Mouse (Mus musculus): ENCODE results near the gene Fndc11. TPM values are rescaled to one million over a fixed set of nuclear protein-coding genes. Genes with fewer than 3 reads are reported as not detected.

The Fndc11 gene
- polyA plus RNA-seq, 1 experiment from 2014 or later = 0.09 TPM

- Histone ChIP-seq H3K9ac (no peak overlapping the region), H3K4me3 (replicated peaks) (peak overlapping the region; percentile 59), H3K27me3 (replicated peaks) (no peaks in the 10 kb centered on the region), H3K9me3 (no peaks in the 10 kb centered on the region), H3K4me1 (peaks cover 7% of the 10 kb centered on the region; the same call in 1 of the 2 replicates), H3K27ac (no peak overlapping the region), H3K36me3 (no peaks in the 10 kb centered on the region), H3K4me2 (peak overlapping the region; percentile 67)
- WGBS = 87% methylated on average over 13 of the region's 13 CpGs
- no peak for ATAC-seq (ENCODE audit: insufficient read depth, low FRiP score, low read depth)
Observed at GRCm38 (mm10) chr2:181240806-181241440, 21.1 kb downstream of the Fndc11 start.

- H3K36me3 ChIP-seq = no peaks in the 10 kb centered on the region
- H3K4me3 ChIP-seq (replicated peaks) = peak within 1 kb of the TSS; percentile 59
- H3K4me2 ChIP-seq = peak within 1 kb of the TSS; percentile 67
- peak within 1 kb of the TSS; percentile 39; the same call in 1 of the 2 replicates for H3K9ac ChIP-seq
- peak; percentile 81 for ATAC-seq (ENCODE audit: insufficient read depth, low FRiP score, low read depth)
- no peaks in the 10 kb centered on the region for H3K27me3 ChIP-seq (replicated peaks)
- no peak within 1 kb of the TSS for H3K27ac ChIP-seq
- 5% methylated on average over 16 of the region's 16 CpGs for WGBS
- peaks cover 7% of the 10 kb centered on the region; the same call in 1 of the 2 replicates for H3K4me1 ChIP-seq
- H3K9me3 ChIP-seq = no peaks in the 10 kb centered on the region
Observed at GRCm38 (mm10) chr2:181241602-181242313, 21.9 kb downstream of the Fndc11 start, which contains the start of gene Helz2. Helz2 (minus strand) TSS chr2:181242027.

DNA sequence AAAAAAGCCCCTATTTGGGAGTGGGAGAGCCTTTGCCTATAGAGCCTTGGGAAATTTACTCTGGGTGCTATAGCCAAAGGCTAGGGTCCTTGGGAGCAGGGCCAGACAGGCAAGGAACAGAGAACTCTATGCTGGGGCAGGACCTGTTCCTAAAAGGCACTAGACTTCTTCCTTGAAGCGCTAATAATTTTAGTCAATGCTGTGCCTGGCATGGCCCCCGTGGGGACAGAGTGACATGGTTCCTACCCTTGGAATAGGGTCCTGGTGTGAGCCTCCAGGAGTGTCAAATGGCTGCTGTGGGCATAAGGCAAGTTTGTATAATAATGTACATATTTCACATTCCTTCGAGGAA is 22.5 kb downstream of the Fndc11 start:
- no peak for ATAC-seq (ENCODE audit: insufficient read depth, low FRiP score, low read depth)
- Histone ChIP-seq H3K4me3 (replicated peaks) (peak overlapping the region; percentile 59), H3K9ac (no peak overlapping the region), H3K27ac (no peak overlapping the region), H3K27me3 (replicated peaks) (no peaks in the 10 kb centered on the region), H3K36me3 (no peaks in the 10 kb centered on the region), H3K4me1 (peaks cover 7% of the 10 kb centered on the region; the same call in 1 of the 2 replicates), H3K9me3 (no peaks in the 10 kb centered on the region), H3K4me2 (peak overlapping the region; percentile 67)
- 51% methylated on average over 3 of the region's 3 CpGs for WGBS

DNA sequence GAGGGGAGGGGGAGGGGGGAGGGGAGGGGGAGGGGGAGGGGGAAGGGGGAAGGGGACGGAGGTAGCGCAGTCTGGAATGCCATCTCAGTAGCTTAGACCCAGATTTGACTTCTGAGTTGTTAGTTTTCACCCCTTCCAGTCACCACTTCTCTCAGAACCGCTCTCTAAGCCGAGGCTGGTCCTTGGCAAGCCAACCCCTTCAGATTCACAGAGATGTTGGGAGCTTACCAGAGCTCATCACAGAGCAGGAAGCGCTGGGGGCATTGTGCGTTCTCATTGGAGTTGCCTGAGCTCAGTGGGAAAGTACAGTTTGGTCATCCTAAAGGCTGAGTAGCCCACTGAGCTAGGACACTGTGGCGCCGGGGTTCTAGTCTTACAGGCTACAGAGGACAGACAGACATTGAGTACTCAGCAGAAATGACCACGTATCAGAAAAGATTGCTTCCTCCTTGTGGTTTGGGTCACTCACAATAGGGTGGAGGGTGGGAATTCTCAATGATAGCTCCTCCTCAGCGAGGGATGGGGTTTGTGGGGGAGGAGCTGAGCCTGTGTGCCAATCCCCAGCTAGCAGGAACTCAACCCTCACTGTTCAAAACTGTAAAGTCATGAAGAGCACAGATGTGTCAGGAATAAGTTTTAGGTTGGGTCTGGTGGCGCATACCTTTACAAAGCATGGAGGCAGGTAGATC is 24.0 kb downstream of the Fndc11 start:
- no peak overlapping the region for H3K4me2 ChIP-seq
- no peak overlapping the region for H3K9ac ChIP-seq
- H3K9me3 ChIP-seq = no peaks in the 10 kb centered on the region
- ATAC-seq (ENCODE audit: insufficient read depth, low FRiP score, low read depth) = peak; percentile 28; the same call in 1 of the 2 replicates
- peaks cover 7% of the 10 kb centered on the region; the same call in 1 of the 2 replicates for H3K4me1 ChIP-seq
- H3K4me3 ChIP-seq (replicated peaks) = no peak overlapping the region
- 32% methylated on average over 11 of the region's 11 CpGs for WGBS
- H3K27me3 ChIP-seq (replicated peaks) = no peaks in the 10 kb centered on the region
- no peaks in the 10 kb centered on the region for H3K36me3 ChIP-seq
- H3K27ac ChIP-seq = no peak overlapping the region

- ATAC-seq (ENCODE audit: insufficient read depth, low FRiP score, low read depth) = no peak
- no peak overlapping the region for H3K4me2 ChIP-seq
- H3K27me3 ChIP-seq (replicated peaks) = no peaks in the 10 kb centered on the region
- H3K36me3 ChIP-seq = no peaks in the 10 kb centered on the region
- H3K9ac ChIP-seq = no peak overlapping the region
- H3K4me1 ChIP-seq = peaks cover 7% of the 10 kb centered on the region; the same call in 1 of the 2 replicates
- no peaks in the 10 kb centered on the region for H3K9me3 ChIP-seq
- WGBS = 29% methylated on average over 2 of the region's 2 CpGs
- no peak overlapping the region for H3K4me3 ChIP-seq (replicated peaks)
- H3K27ac ChIP-seq = no peak overlapping the region
Observed at GRCm38 (mm10) chr2:181245031-181245430, 25.2 kb downstream of the Fndc11 start.

- WGBS = 73% methylated on average over 10 of the region's 10 CpGs
- Histone ChIP-seq H3K9ac (no peak overlapping the region), H3K9me3 (no peaks in the 10 kb centered on the region), H3K27me3 (replicated peaks) (no peaks in the 10 kb centered on the region), H3K36me3 (peaks cover 21% of the 10 kb centered on the region), H3K4me3 (replicated peaks) (no peak overlapping the region), H3K4me1 (no peaks in the 10 kb centered on the region), H3K4me2 (no peak overlapping the region), H3K27ac (no peak overlapping the region)
- ATAC-seq (ENCODE audit: insufficient read depth, low FRiP score, low read depth) = no peak
Observed at GRCm38 (mm10) chr2:181249217-181249616, 29.4 kb downstream of the Fndc11 start.

GRCm38 (mm10) chr2:181251841-181252240 is 32.0 kb downstream of the Fndc11 start:
- no peak for ATAC-seq (ENCODE audit: insufficient read depth, low FRiP score, low read depth)
- H3K9ac ChIP-seq = no peak overlapping the region
- H3K4me3 ChIP-seq (replicated peaks) = no peak overlapping the region
- no peaks in the 10 kb centered on the region for H3K9me3 ChIP-seq
- no peaks in the 10 kb centered on the region for H3K27me3 ChIP-seq (replicated peaks)
- no peak overlapping the region for H3K27ac ChIP-seq
- peaks cover 35% of the 10 kb centered on the region for H3K36me3 ChIP-seq
- no peaks in the 10 kb centered on the region for H3K4me1 ChIP-seq
- H3K4me2 ChIP-seq = no peak overlapping the region
- 82% methylated on average over 1 of the region's 1 CpGs for WGBS

DNA sequence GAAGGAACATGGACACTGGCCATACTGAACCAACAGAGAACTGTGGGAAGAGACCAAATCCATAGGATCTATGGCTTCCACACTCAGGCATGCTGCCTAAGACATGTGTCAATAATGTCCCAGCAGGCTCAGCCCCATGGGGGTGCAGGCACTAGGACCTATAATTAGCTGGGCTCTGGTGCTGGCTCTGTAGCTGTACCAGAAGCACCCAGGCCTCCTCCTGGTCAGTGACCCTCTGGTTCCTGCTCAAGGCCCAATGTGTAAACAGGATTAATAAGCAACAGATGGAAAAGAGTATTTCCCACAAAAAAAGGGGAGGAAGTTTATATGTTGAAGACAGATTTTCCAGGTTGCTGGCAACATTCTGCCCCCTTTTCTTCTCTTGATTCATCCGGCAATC is 33.4 kb downstream of the Fndc11 start:
- H3K4me2 ChIP-seq = no peak overlapping the region
- H3K4me1 ChIP-seq = no peaks in the 10 kb centered on the region
- H3K27ac ChIP-seq = no peak overlapping the region
- 69% methylated on average over 1 of the region's 1 CpGs for WGBS
- H3K27me3 ChIP-seq (replicated peaks) = no peaks in the 10 kb centered on the region
- ATAC-seq (ENCODE audit: insufficient read depth, low FRiP score, low read depth) = no peak
- no peaks in the 10 kb centered on the region for H3K9me3 ChIP-seq
- peaks cover 43% of the 10 kb centered on the region for H3K36me3 ChIP-seq
- H3K9ac ChIP-seq = no peak overlapping the region
- H3K4me3 ChIP-seq (replicated peaks) = no peak overlapping the region

DNA sequence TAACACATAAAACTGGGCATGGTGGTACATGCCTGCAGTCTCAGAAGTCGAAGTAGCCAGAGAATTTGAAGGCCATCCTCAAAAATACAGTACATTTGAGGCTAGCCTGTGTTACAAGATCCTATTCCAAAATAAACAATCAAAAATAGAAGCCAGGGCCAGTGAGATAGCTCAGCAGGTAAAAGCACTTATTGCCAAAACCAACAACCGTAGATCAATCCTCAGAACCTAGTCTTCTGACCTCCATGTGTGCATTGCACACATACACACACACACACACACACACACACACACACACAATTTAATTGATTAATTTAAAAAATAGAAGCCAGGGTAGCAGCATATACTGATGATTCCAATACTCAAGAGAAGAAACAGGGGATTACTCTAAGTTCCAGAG is 47.0 kb downstream of the Fndc11 start:
- Histone ChIP-seq H3K4me2 (no peak overlapping the region), H3K4me1 (no peaks in the 10 kb centered on the region), H3K4me3 (replicated peaks) (no peak overlapping the region), H3K36me3 (peaks cover 22% of the 10 kb centered on the region; the same call in 1 of the 2 replicates), H3K27ac (no peak overlapping the region), H3K9me3 (no peaks in the 10 kb centered on the region), H3K9ac (no peak overlapping the region), H3K27me3 (replicated peaks) (no peaks in the 10 kb centered on the region)
- WGBS = 93% methylated on average over 2 of the region's 2 CpGs
- no peak for ATAC-seq (ENCODE audit: insufficient read depth, low FRiP score, low read depth)

DNA sequence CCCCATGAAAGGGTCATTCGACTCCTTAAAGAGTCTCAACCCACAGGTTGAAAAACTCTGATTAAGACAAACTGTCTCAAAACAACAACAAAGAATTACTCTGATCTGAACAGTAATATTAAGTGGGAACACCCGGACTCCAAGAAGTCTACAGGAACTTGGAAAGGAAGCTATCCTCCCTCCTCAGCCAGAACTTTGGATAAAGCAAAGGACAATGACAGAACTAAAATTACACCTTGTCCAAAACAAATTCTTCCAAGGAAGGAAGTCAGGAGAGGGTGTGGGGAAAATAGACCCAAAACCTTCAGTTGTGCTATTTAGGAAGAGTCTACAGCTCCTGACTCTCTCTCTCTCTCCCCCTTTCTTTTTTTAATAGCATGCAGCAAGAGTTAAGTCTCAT is 52.3 kb downstream of the Fndc11 start:
- Histone ChIP-seq H3K4me1 (no peaks in the 10 kb centered on the region), H3K36me3 (peaks cover 8% of the 10 kb centered on the region; the same call in 1 of the 2 replicates), H3K27me3 (replicated peaks) (no peaks in the 10 kb centered on the region), H3K4me3 (replicated peaks) (no peak overlapping the region), H3K4me2 (no peak overlapping the region), H3K27ac (no peak overlapping the region), H3K9me3 (no peaks in the 10 kb centered on the region), H3K9ac (no peak overlapping the region)
- no peak for ATAC-seq (ENCODE audit: insufficient read depth, low FRiP score, low read depth)
- WGBS = 90% methylated on average over 2 of the region's 2 CpGs

All from stomach, embryonic 15.5 days (tissue).